Mouse (Mus musculus): ENCODE results near the gene Cutal. TPM values are rescaled to one million over a fixed set of nuclear protein-coding genes. Genes with fewer than 3 reads are reported as not detected.

Cutal gene
- polyA plus RNA-seq, 1 experiment from 2014 or later, result 1.1 TPM

GRCm38 (mm10) chr2:34880054-34880453 lies 5.9 kb downstream of the Cutal start:
- WGBS, result 81% methylated on average over 10 of the region's 10 CpGs
- H3K9me3 ChIP-seq (replicated peaks; ENCODE audit: control insufficient read depth, low read length), result no peaks in the 10 kb centered on the region
- no peak overlapping the region for H3K27ac ChIP-seq (ENCODE audit: low read length)
- H3K36me3 ChIP-seq (ENCODE audit: control insufficient read depth, insufficient read depth, low read length), result no peaks in the 10 kb centered on the region
- no peak overlapping the region for H3K9ac ChIP-seq (ENCODE audit: low read length)
- no peaks in the 10 kb centered on the region for H3K4me1 ChIP-seq (ENCODE audit: control insufficient read depth, insufficient read depth, low read length)
- H3K4me3 ChIP-seq (replicated peaks; ENCODE audit: low read length), result no peak overlapping the region
- no peak for ATAC-seq (ENCODE audit: insufficient read depth, low FRiP score)
- no peaks in the 10 kb centered on the region; the same call in 1 of the 2 replicates for H3K27me3 ChIP-seq (ENCODE audit: control insufficient read depth, insufficient read depth, low read length)
- no peak overlapping the region for H3K4me2 ChIP-seq (ENCODE audit: low read depth, low read length)

- H3K27ac ChIP-seq (ENCODE audit: low read length), result no peak overlapping the region
- no peaks in the 10 kb centered on the region for H3K9me3 ChIP-seq (replicated peaks; ENCODE audit: control insufficient read depth, low read length)
- H3K27me3 ChIP-seq (ENCODE audit: control insufficient read depth, insufficient read depth, low read length), result no peaks in the 10 kb centered on the region
- no peak overlapping the region for H3K4me2 ChIP-seq (ENCODE audit: low read depth, low read length)
- H3K4me1 ChIP-seq (ENCODE audit: control insufficient read depth, insufficient read depth, low read length), result no peaks in the 10 kb centered on the region
- 86% methylated on average over 2 of the region's 2 CpGs for WGBS
- ATAC-seq (ENCODE audit: insufficient read depth, low FRiP score), result no peak
- H3K4me3 ChIP-seq (replicated peaks; ENCODE audit: low read length), result no peak overlapping the region
- no peaks in the 10 kb centered on the region for H3K36me3 ChIP-seq (ENCODE audit: control insufficient read depth, insufficient read depth, low read length)
- no peak overlapping the region for H3K9ac ChIP-seq (ENCODE audit: low read length)
Observed at GRCm38 (mm10) chr2:34882757-34883156, 8.6 kb downstream of the Cutal start.

GRCm38 (mm10) chr2:34883190-34883589 lies 9.0 kb downstream of the Cutal start:
- H3K9ac ChIP-seq (ENCODE audit: low read length), result no peak overlapping the region
- ATAC-seq (ENCODE audit: insufficient read depth, low FRiP score), result no peak
- H3K36me3 ChIP-seq (ENCODE audit: control insufficient read depth, insufficient read depth, low read length), result no peaks in the 10 kb centered on the region
- no peak overlapping the region for H3K4me2 ChIP-seq (ENCODE audit: low read depth, low read length)
- whole genome bisulfite sequencing, result 36% methylated on average over 5 of the region's 5 CpGs
- H3K27me3 ChIP-seq (ENCODE audit: control insufficient read depth, insufficient read depth, low read length), result no peaks in the 10 kb centered on the region
- no peaks in the 10 kb centered on the region for H3K9me3 ChIP-seq (replicated peaks; ENCODE audit: control insufficient read depth, low read length)
- no peak overlapping the region for H3K4me3 ChIP-seq (replicated peaks; ENCODE audit: low read length)
- no peaks in the 10 kb centered on the region for H3K4me1 ChIP-seq (ENCODE audit: control insufficient read depth, insufficient read depth, low read length)
- no peak overlapping the region for H3K27ac ChIP-seq (ENCODE audit: low read length)

GRCm38 (mm10) chr2:34884186-34884585 lies 10.0 kb downstream of the Cutal start:
- Histone ChIP-seq H3K4me1 (ENCODE audit: control insufficient read depth, insufficient read depth, low read length) (no peaks in the 10 kb centered on the region), H3K36me3 (ENCODE audit: control insufficient read depth, insufficient read depth, low read length) (no peaks in the 10 kb centered on the region), H3K4me3 (replicated peaks; ENCODE audit: low read length) (no peak overlapping the region), H3K9me3 (replicated peaks; ENCODE audit: control insufficient read depth, low read length) (no peaks in the 10 kb centered on the region), H3K4me2 (ENCODE audit: low read depth, low read length) (no peak overlapping the region), H3K27ac (ENCODE audit: low read length) (no peak overlapping the region), H3K27me3 (ENCODE audit: control insufficient read depth, insufficient read depth, low read length) (no peaks in the 10 kb centered on the region), H3K9ac (ENCODE audit: low read length) (no peak overlapping the region)
- no peak for ATAC-seq (ENCODE audit: insufficient read depth, low FRiP score)
- 52% methylated on average over 2 of the region's 2 CpGs for WGBS

GRCm38 (mm10) chr2:34893950-34894349 lies 19.8 kb downstream of the Cutal start:
- Histone ChIP-seq H3K27me3 (ENCODE audit: control insufficient read depth, insufficient read depth, low read length) (no peaks in the 10 kb centered on the region), H3K9ac (ENCODE audit: low read length) (no peak overlapping the region), H3K36me3 (ENCODE audit: control insufficient read depth, insufficient read depth, low read length) (no peaks in the 10 kb centered on the region), H3K4me2 (ENCODE audit: low read depth, low read length) (no peak overlapping the region), H3K4me1 (ENCODE audit: control insufficient read depth, insufficient read depth, low read length) (no peaks in the 10 kb centered on the region), H3K27ac (ENCODE audit: low read length) (no peak overlapping the region), H3K9me3 (replicated peaks; ENCODE audit: control insufficient read depth, low read length) (no peaks in the 10 kb centered on the region), H3K4me3 (replicated peaks; ENCODE audit: low read length) (no peak overlapping the region)
- 69% methylated on average over 5 of the region's 5 CpGs for WGBS
- no peak for ATAC-seq (ENCODE audit: insufficient read depth, low FRiP score)

- Histone ChIP-seq H3K4me2 (ENCODE audit: low read depth, low read length) (no peak overlapping the region), H3K9ac (ENCODE audit: low read length) (no peak overlapping the region), H3K27me3 (ENCODE audit: control insufficient read depth, insufficient read depth, low read length) (no peaks in the 10 kb centered on the region), H3K9me3 (replicated peaks; ENCODE audit: control insufficient read depth, low read length) (no peaks in the 10 kb centered on the region), H3K36me3 (ENCODE audit: control insufficient read depth, insufficient read depth, low read length) (no peaks in the 10 kb centered on the region), H3K4me3 (replicated peaks; ENCODE audit: low read length) (no peak overlapping the region), H3K27ac (ENCODE audit: low read length) (no peak overlapping the region), H3K4me1 (ENCODE audit: control insufficient read depth, insufficient read depth, low read length) (no peaks in the 10 kb centered on the region)
- 77% methylated on average over 19 of the region's 19 CpGs for WGBS
- ATAC-seq (ENCODE audit: insufficient read depth, low FRiP score), result no peak
Observed at GRCm38 (mm10) chr2:34895503-34896113, 21.4 kb downstream of the Cutal start.

- H3K36me3 ChIP-seq (ENCODE audit: control insufficient read depth, insufficient read depth, low read length), result no peaks in the 10 kb centered on the region
- no peaks in the 10 kb centered on the region for H3K9me3 ChIP-seq (replicated peaks; ENCODE audit: control insufficient read depth, low read length)
- H3K27me3 ChIP-seq (ENCODE audit: control insufficient read depth, insufficient read depth, low read length), result no peaks in the 10 kb centered on the region
- H3K27ac ChIP-seq (ENCODE audit: low read length), result no peak overlapping the region
- no peaks in the 10 kb centered on the region for H3K4me1 ChIP-seq (ENCODE audit: control insufficient read depth, insufficient read depth, low read length)
- no peak overlapping the region for H3K4me3 ChIP-seq (replicated peaks; ENCODE audit: low read length)
- no peak overlapping the region for H3K4me2 ChIP-seq (ENCODE audit: low read depth, low read length)
- no peak for ATAC-seq (ENCODE audit: insufficient read depth, low FRiP score)
- no peak overlapping the region for H3K9ac ChIP-seq (ENCODE audit: low read length)
- 85% methylated on average over 17 of the region's 17 CpGs for WGBS
Observed at GRCm38 (mm10) chr2:34896821-34897460, 22.7 kb downstream of the Cutal start.

GRCm38 (mm10) chr2:34897820-34898219 lies 23.6 kb downstream of the Cutal start:
- Histone ChIP-seq H3K36me3 (ENCODE audit: control insufficient read depth, insufficient read depth, low read length) (no peaks in the 10 kb centered on the region), H3K4me2 (ENCODE audit: low read depth, low read length) (no peak overlapping the region), H3K9me3 (replicated peaks; ENCODE audit: control insufficient read depth, low read length) (no peaks in the 10 kb centered on the region), H3K4me3 (replicated peaks; ENCODE audit: low read length) (no peak overlapping the region), H3K4me1 (ENCODE audit: control insufficient read depth, insufficient read depth, low read length) (0 out of 2 replicates have a peak, but pooled peaks cover 3% of the 10 kb centered on the region), H3K27ac (ENCODE audit: low read length) (no peak overlapping the region), H3K27me3 (ENCODE audit: control insufficient read depth, insufficient read depth, low read length) (no peaks in the 10 kb centered on the region), H3K9ac (ENCODE audit: low read length) (no peak overlapping the region)
- ATAC-seq (ENCODE audit: insufficient read depth, low FRiP score), result 0 out of 2 replicates have a peak, but pooled peaks have one; percentile 25
- 17% methylated on average over 10 of the region's 10 CpGs for WGBS

GRCm38 (mm10) chr2:34899682-34900081 lies 25.5 kb downstream of the Cutal start:
- no peak for ATAC-seq (ENCODE audit: insufficient read depth, low FRiP score)
- Histone ChIP-seq H3K4me3 (replicated peaks; ENCODE audit: low read length) (no peak overlapping the region), H3K9me3 (replicated peaks; ENCODE audit: control insufficient read depth, low read length) (no peaks in the 10 kb centered on the region), H3K9ac (ENCODE audit: low read length) (no peak overlapping the region), H3K27ac (ENCODE audit: low read length) (no peak overlapping the region), H3K36me3 (ENCODE audit: control insufficient read depth, insufficient read depth, low read length) (no peaks in the 10 kb centered on the region), H3K4me1 (ENCODE audit: control insufficient read depth, insufficient read depth, low read length) (peaks cover 12% of the 10 kb centered on the region; the same call in 1 of the 2 replicates), H3K27me3 (ENCODE audit: control insufficient read depth, insufficient read depth, low read length) (no peaks in the 10 kb centered on the region), H3K4me2 (ENCODE audit: low read depth, low read length) (no peak overlapping the region)
- 82% methylated on average over 11 of the region's 11 CpGs for WGBS
